Mouse (Mus musculus) embryonic stem cell, embryonic (primary cell): ENCODE results near the gene Gm11554.
"Not testable (repeated sequence)": the region's sequence is repeated elsewhere in the genome, so short reads cannot be mapped to it uniquely, and the experiment has no call there.

Experiments
- CTCF ChIA-PET, 4 experiments: fragments of 300-600 bp in 2 of 4; fragments of 350-600 bp in 2 of 4; sonication (Branson Sonifier 250); formaldehyde crosslinking; loops; one replicate each; lab custom pipeline; 2022; ENCODE audit warnings: inconsistent platforms in 2 of 4; lab: Charles Lee
- POLR2A ChIA-PET, 4 experiments: fragments of 300-600 bp in 2 of 4; fragments of 350-600 bp in 2 of 4; sonication (Branson Sonifier 250); formaldehyde crosslinking; loops; one replicate each; lab custom pipeline; 2022; ENCODE audit warnings: antibody characterized with exemption in 4 of 4, inconsistent platforms in 1 of 4; lab: Charles Lee

Gm11554 gene

DNA sequence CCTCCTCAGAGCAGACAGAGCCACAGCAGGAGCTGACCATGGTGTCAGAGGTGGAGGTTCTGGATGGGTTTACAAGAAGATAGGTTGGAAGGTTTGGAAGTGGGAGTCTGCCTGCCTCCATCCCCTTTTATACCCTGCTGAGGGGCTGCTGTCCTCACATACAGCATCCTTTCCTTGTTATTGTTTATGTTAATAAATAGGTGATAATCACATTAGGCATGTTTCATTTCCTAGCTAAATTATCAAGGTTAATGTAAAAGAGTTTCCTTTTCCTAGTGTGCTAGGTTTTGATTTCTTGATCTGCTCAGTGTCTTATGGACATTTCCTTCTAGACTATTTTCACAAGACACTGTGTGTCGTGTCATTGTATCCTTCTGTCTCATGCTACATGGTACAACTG lies at the start of gene Gm11554:
TSS of gene Gm11554 (minus strand) at position 101 of the 400 bp plus-strand sequence.
- CTCF ChIA-PET, POLR2A ChIA-PET: not testable (repeated sequence)

DNA sequence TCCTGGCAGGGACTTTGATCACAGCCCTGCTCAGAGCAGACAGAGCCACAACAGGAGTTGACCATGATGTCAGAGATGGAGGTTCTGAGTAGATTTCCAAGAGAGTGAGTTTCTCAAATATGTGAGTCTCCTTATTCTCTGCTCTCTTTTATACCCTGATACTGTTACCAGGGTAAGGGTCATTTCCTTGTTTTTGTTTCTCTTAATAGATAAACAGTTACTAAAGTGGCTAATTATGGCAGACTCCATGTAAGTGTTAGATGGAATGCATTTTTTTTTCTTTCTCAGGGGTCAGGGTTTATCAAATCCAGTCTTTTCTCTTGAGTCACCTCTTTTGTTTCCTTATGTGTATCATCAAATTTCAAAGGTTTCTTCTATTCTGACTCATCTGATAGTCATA lies 47.3 kb upstream of the Gm11554 start, which contains the start of gene Krtap4-16:
TSS of gene Krtap4-16 (minus strand) at position 101 of the 400 bp plus-strand sequence.
- POLR2A ChIA-PET: no interaction called here
- CTCF ChIA-PET: no interaction called here

DNA sequence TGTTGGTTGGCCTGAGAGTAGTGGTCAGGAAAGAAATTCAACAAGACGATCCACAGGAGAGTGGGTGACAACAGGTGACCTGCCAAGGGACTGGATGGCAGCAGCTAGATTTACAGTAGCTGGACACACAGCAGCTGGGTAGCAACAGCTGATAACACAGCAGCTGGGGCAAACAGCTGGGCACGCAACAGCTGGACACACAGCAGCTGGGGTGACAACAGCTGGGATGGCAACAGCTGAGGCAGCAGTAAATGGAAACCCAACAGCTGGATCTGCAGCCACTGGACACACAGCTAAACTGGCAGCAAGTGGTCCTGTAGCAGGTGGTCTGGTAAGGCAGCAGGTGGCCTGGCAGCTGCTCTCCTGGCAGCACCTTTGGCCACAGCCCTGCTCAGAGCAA lies 42.5 kb upstream of the Gm11554 start:
- ChIA-PET CTCF (interaction anchor here in 1 of 4 experiments (1.0 kb wide), 1 partner anchor 454 kb away, joined by 3 read pairs; no protein-coding TSS in a partner anchor), POLR2A (no interaction called here)

DNA sequence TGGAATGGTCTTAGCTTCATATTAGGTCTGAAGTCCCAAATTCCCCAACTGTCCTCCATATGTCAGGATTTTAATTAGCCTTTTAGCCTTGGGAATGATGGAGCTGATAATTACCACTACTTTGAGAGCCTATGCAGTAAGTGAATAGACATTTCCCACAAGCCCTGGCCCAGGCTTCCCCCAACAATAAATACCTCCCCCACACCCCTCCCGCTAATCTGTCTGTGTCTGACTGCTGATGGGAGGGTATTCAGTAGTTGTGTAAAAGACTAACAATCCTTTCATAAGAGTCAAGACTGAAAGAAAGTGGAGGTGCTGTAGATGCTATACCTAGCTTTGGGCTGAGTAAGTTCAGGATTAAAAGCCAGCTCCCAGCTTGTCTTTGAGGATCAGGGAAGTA lies 37.9 kb upstream of the Gm11554 start:
- CTCF ChIA-PET: no interaction called here
- POLR2A ChIA-PET: no interaction called here

DNA sequence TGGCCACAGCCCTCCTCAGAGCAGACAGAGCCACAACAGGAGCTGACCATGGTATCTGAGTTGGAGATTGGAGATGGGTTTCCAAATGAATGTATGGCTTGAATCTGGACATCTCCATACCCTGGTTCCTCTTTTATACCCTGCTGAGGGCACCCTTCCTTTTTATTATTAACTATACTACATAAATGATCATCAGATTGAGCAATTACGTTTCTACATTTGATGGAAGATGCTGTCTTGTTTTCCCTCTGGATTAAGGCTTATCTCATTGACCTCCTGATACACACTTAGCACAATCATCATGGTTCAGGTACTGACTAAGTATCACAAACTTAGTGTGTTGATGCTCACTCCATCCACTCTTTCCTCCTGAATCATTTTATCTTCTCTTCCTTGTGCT lies 33.7 kb upstream of the Gm11554 start, which contains the start of gene 2300003K06Rik:
TSS of gene 2300003K06Rik (minus strand) at position 101 of the 400 bp plus-strand sequence.
- ChIA-PET CTCF (interaction anchor here in 2 of 4 experiments (0.6 kb wide), 2 partner anchors 482 to 570 kb away, joined by 3 read pairs; partner anchors contain the start of gene Eif1 (in 1 of the 2)), POLR2A (interaction anchor here in 1 of 4 experiments (0.5 to 1.2 kb wide), 2 partner anchors 19 to 55 kb away, joined by 3 read pairs; no protein-coding TSS in a partner anchor)

DNA sequence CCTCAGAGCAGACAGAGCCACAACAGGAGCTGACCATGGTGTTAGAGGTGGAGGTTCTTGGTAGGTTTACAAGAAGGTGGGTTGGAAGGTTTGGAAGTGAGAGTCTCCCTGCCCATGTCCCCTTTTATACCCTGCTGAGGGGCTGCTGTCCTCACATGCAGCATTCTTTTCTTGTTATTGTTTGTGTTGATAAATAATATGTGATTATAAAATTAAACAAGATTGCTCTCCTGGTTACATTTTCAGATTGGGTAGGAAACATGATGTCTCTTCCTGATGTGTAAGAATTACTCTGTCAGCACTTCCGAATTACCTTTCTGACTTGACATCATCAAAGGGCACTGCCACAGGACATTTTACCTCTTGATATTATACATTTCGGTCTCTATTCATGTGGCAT lies 11.3 kb upstream of the Gm11554 start, which contains the start of gene Gm11564:
TSS of gene Gm11564 (minus strand) at position 101 of the 400 bp plus-strand sequence.
- POLR2A ChIA-PET, CTCF ChIA-PET: not testable (repeated sequence)

DNA sequence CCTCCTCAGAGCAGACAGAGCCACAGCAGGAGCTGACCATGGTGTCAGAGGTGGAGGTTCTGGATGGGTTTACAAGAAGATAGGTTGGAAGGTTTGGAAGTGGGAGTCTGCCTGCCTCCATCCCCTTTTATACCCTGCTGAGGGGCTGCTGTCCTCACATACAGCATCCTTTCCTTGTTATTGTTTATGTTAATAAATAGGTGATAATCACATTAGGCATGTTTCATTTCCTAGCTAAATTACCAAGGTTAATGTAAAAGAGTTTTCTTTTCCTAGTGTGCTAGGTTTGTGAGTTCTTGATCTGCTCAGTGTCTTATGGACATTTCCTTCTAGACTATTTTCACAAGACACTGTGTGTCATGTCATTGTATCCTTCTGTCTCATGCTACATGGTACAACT lies 5.5 kb upstream of the Gm11554 start, which contains the start of gene Krtap4-13:
TSS of gene Krtap4-13 (minus strand) at position 101 of the 400 bp plus-strand sequence.
- POLR2A ChIA-PET, CTCF ChIA-PET: not testable (repeated sequence)

DNA sequence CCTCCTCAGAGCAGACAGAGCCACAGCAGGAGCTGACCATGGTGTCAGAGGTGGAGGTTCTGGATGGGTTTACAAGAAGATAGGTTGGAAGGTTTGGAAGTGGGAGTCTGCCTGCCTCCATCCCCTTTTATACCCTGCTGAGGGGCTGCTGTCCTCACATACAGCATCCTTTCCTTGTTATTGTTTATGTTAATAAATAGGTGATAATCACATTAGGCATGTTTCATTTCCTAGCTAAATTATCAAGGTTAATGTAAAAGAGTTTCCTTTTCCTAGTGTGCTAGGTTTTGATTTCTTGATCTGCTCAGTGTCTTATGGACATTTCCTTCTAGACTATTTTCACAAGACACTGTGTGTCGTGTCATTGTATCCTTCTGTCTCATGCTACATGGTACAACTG lies 5.4 kb downstream of the Gm11554 start, which contains the start of gene Gm11569:
TSS of gene Gm11569 (minus strand) at position 101 of the 400 bp plus-strand sequence.
- POLR2A ChIA-PET, CTCF ChIA-PET: not testable (repeated sequence)

DNA sequence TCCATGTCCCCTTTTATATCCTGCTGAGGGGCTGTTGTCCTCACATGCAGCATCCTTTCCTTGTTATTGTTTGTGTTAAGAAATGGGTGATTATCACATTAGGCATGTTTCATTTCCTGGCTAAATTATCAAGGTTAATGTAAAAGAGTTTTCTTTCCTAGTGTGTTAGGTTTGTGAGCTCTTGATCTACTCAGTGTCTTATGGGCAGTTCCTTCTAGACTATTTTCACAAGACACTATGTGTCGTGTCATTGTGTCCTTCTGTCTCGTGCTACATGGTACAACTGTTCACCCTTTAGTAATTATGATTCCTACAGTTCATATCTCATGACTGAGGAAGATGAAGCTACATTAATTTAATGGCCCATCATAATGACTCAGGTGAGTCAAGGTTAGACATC lies 10.9 kb downstream of the Gm11554 start, which contains the start of gene Gm11596:
TSS of gene Gm11596 (minus strand) at position 101 of the 400 bp plus-strand sequence.
- POLR2A ChIA-PET: no interaction called here
- CTCF ChIA-PET: no interaction called here

DNA sequence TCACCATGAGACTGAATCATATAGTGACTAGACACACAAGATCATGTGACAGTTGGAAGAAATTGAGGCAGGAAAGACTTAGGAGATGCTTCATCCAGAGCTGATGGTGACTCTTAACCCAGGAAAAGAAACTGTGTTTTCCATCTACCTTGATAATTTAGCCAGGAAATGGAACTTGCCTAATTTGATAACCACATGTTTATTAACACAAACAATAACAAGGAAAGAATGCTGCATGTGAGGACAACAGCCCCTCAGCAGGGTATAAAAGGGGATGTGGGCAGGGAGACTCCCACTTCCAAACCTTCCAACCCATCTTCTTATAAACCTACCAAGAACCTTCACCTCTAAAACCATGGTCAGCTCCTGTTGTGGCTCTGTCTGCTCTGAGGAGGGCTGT lies 19.3 kb downstream of the Gm11554 start, which contains the start of gene Krtap4-9:
TSS of gene Krtap4-9 (plus strand) at position 301 of the 400 bp plus-strand sequence.
- POLR2A ChIA-PET, CTCF ChIA-PET: not testable (repeated sequence)

DNA sequence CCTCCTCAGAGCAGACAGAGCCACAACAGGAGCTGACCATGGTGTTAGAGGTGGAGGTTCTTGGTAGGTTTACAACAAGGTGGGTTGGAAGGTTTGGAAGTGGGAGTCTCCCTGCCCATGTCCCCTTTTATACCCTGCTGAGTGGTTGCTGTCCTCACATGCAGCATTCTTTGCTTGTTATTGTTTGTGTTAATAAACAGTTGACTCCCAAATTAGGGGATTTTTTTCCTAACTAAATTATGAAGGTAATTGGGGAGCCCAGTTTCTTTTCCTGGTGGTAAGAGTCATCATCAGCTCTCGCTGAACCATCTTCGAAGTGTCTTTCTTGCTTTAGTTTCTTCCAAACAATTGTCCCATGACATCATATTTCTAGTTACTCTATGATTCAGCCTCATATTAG lies 23.6 kb downstream of the Gm11554 start, which contains the start of gene Krtap4-8:
TSS of gene Krtap4-8 (minus strand) at position 101 of the 400 bp plus-strand sequence.
- POLR2A ChIA-PET: no interaction called here
- CTCF ChIA-PET: no interaction called here

DNA sequence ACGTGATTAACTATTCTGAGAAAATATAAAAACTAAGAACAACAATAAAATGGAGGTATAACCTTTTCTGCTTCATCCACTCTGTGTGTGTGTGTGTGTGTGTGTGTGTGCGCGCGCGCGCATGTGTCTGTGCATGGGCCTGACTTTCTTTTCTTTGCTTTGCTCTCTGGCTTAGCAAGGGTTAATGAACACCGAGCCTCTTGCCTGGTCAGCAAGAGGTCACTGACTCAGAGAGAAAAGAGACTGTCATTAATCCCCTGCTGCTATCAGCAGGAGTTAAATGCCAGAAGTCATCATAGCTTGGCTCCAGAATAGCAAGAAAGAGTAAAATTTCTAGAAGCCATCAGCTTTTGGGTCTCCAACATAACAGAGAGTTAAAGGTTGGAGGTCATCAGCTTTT lies 25.8 kb downstream of the Gm11554 start:
- CTCF ChIA-PET: no interaction called here
- POLR2A ChIA-PET: no interaction called here

DNA sequence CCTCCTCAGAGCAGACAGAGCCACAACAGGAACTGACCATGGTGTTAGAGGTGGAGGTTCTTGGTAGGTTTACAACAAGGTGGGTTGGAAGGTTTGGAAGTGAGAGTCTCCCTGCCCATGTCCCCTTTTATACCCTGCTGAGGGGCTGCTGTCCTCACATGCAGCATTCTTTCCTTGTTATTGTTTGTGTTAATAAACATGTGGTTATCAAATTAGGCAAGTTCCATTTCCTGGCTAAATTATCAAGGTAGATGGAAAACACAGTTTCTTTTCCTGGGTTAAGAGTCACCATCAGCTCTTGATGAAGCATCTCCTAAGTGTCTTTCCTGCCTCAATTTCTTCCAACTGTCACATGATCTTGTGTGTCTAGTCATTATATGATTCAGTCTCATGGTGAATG lies 31.4 kb downstream of the Gm11554 start, which contains the start of gene Gm11595:
TSS of gene Gm11595 (minus strand) at position 101 of the 400 bp plus-strand sequence.
- CTCF ChIA-PET, POLR2A ChIA-PET: not testable (repeated sequence)

DNA sequence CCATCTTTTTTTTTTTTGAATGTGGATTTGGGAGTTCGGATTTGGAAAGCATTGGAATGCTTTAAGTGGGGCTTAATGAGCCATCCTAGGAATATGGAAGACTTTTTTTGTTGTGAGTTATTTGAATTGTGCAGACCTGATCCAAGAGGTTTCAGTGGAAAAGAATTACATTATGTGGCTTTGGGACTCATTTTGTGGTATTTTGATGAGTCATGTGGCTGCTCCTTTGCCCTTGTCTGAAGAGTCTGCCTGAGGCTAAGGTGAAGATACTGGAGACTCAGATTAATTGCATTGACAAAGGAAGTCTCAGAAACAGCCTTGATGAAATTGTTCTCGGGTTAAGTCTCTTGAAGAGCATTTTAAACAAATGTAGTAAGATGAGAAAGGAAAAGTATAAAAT lies 35.8 kb downstream of the Gm11554 start:
- CTCF ChIA-PET: no interaction called here

DNA sequence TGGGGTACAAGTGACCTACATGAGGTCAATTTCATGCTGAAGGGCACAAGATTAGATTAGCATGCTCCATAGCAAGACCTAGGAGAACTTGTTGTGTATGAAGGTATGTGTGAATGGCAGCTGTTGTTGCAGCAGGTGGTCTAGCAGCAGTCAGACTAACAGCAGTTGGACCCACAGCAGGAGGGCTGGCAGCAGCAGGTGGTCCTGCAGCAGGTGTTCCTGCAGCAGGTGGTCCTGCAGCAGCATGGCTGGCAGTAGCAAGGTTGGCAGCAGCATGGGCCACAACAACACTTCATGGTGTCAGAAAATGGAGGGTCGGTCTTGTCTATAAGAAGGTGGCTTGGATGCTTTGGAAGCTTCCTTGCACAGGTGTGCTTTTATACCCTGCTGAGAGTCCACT lies 45.4 kb downstream of the Gm11554 start:
- ChIA-PET CTCF (no interaction called here), POLR2A (no interaction called here)

More for the DNA sequence above, 35.8 kb downstream of the Gm11554 start:
- POLR2A ChIA-PET: no interaction called here
